Mouse (Mus musculus): ENCODE measurements at regions not wholly inside any gene's neighbourhood (a gene's known extent, or its start where the extent isn't known, plus 50 kb on each side); places are given as distances from the start of the nearest gene placed in this dataset.

DNA sequence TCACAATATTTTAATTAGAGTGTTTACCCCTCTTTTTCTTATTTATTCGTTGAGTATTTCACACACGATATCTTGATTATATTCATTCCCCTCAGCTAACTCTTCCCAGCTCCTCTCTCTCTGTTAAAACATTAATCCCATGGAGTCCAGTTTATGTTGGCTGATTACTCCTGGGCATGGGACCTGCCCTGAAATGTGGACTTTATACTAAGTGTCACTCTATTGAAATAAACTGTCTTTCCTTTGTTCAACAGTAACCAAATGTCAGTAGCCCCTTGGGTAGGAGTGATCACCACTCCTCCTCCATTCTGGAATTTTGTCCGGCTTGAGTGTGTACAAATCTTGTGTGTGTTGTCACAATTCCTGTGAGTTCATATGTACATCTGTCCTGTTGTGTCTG, 113.4 kb downstream of the Cdc42ep3 start:
- TF ChIP-seq EP300 (IDR thresholded peaks at IDR 0.05; ENCODE audit: low read depth) (no peak), CTCF (IDR thresholded peaks at IDR 0.05; ENCODE audit: low read depth) (no peak)

Measured in liver, embryonic 14.5 days (tissue).